Mouse (Mus musculus) neural tube, embryonic 14.5 days (tissue): ENCODE data around the gene H3f3b. TPM values are rescaled to one million over a fixed set of nuclear protein-coding genes. Genes with fewer than 3 reads are reported as not detected.

ENCODE experiments used
- ATAC-seq: fragments of 200-750 bp; cut with Nextera tagmentation; 2 replicates; pipeline ENCODE4 v1.8.0; 2017; ENCODE audit warnings: low read depth, mild to moderate bottlenecking, moderate TSS enrichment, moderate library complexity
- H3K27ac ChIP-seq: fragments of 300-500 bp; sonication (generic); 2 replicates; pipeline ENCODE4 v1.5.1; 2014; ENCODE audit warnings: low read depth, mild to moderate bottlenecking, control low read depth, low read length, moderate library complexity, mixed read lengths
- H3K27me3 ChIP-seq: fragments of 300-500 bp; sonication (generic); 2 replicates; pipeline ENCODE4 v1.6.1; 2014; ENCODE audit warnings: low read length; ENCODE audit not compliant: control insufficient read depth, insufficient read depth
- H3K36me3 ChIP-seq: fragments of 300-500 bp; sonication (generic); 2 replicates; pipeline ENCODE4 v1.6.1; 2014; ENCODE audit warnings: low read length, mixed read lengths; ENCODE audit not compliant: control insufficient read depth, insufficient read depth
- H3K4me1 ChIP-seq: fragments of 300-500 bp; sonication (generic); 2 replicates; pipeline ENCODE4 v1.6.1; 2014; ENCODE audit warnings: low read length; ENCODE audit not compliant: control insufficient read depth, insufficient read depth
- H3K4me2 ChIP-seq: fragments of 300-500 bp; sonication (generic); 2 replicates; pipeline ENCODE4 v1.6.1; 2014; ENCODE audit warnings: mild to moderate bottlenecking, low read depth, low read length, control low read depth
- H3K4me3 ChIP-seq: fragments of 300-500 bp; sonication (generic); 2 replicates; pipeline ENCODE4 v1.5.1; 2014; ENCODE audit warnings: low read depth, low read length, control low read depth, mixed read lengths
- H3K9ac ChIP-seq: fragments of 300-500 bp; sonication (generic); replicated peaks from 2 replicates; pipeline ENCODE4 v1.6.1; 2014; ENCODE audit warnings: low read depth, mild to moderate bottlenecking, control low read depth, low read length, mixed read lengths
- H3K9me3 ChIP-seq: fragments of 300-500 bp; sonication (generic); 2 replicates; pipeline ENCODE4 v1.6.1; 2016; ENCODE audit warnings: low read length; ENCODE audit not compliant: control insufficient read depth
- WGBS: fragments of 180-500 bp; shearing (Covaris S2); extraction: QIAGEN DNeasy Blood & Tissue Kit; methylation state at CpG from one replicate; pipeline ENCODE4 v1.1.7; 2014; 5-methylcytosine and 5-hydroxymethylcytosine counted together
- polyA plus RNA-seq: library from polyadenylated mRNA; unstranded; fragments of >200 nt; fragmentation: Nextera tagmentation; extraction: Ambion mirVana; gene quantifications from 2 replicates; pipeline ENCODE4 v1.2.1, GENCODE M21; 2014

The H3f3b gene
- 1,887 and 2,049 TPM in 2 replicates for polyA plus RNA-seq

- ATAC-seq = no peak
- Histone ChIP-seq H3K27me3 (no peaks in the 10 kb centered on the region), H3K36me3 (no peaks in the 10 kb centered on the region), H3K4me2 (no peak within 1 kb of the TSS), H3K4me1 (peaks cover 8% of the 10 kb centered on the region), H3K9ac (no peak within 1 kb of the TSS), H3K27ac (no peak within 1 kb of the TSS), H3K9me3 (no peaks in the 10 kb centered on the region), H3K4me3 (no peak within 1 kb of the TSS)
- 86% methylated on average over 4 of the region's 4 CpGs for WGBS
Observed at GRCm38 (mm10) chr11:116027756-116028155, at the start of gene H3f3b. Gene H3f3b (minus strand): TSS chr11:116027962.

DNA sequence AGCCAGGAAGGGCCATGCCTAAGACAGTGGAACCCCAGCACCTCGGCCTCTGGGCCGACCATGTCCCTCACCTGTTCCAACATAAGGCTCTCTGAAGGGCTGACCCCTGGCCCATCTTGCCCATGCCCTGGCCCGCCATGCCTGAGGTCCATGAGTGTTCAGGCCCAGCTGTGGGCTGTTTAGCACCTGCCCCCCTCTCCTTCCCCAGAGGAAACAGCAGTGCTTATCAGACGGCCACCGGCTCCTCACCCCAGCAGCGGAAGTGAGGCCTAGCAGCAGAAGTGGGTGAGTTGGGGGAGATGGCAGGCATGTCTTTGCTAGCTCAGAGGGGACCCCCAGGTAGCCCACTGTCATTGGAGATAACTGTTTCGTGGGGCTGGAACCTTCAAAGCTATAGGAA, 49.1 kb upstream of the H3f3b start:
- 90% methylated on average over 7 of the region's 7 CpGs for WGBS
- ATAC-seq = no peak

GRCm38 (mm10) chr11:116076266-116076540, 48.4 kb upstream of the H3f3b start:
- ATAC-seq = no peak
- Histone ChIP-seq H3K9ac (no peak overlapping the region), H3K9me3 (no peaks in the 10 kb centered on the region), H3K36me3 (peaks cover 19% of the 10 kb centered on the region), H3K4me1 (peaks cover 9% of the 10 kb centered on the region; the same call in 1 of the 2 replicates), H3K4me2 (no peak overlapping the region), H3K27me3 (no peaks in the 10 kb centered on the region), H3K4me3 (no peak overlapping the region), H3K27ac (no peak overlapping the region)
- WGBS = 85% methylated on average over 7 of the region's 7 CpGs

More for the DNA sequence above, 49.1 kb upstream of the H3f3b start:
- Histone ChIP-seq H3K9ac (no peak overlapping the region), H3K27me3 (no peaks in the 10 kb centered on the region), H3K4me2 (no peak overlapping the region), H3K4me3 (no peak overlapping the region), H3K27ac (no peak overlapping the region), H3K9me3 (no peaks in the 10 kb centered on the region), H3K36me3 (peaks cover 23% of the 10 kb centered on the region), H3K4me1 (peaks cover 9% of the 10 kb centered on the region; the same call in 1 of the 2 replicates)

DNA sequence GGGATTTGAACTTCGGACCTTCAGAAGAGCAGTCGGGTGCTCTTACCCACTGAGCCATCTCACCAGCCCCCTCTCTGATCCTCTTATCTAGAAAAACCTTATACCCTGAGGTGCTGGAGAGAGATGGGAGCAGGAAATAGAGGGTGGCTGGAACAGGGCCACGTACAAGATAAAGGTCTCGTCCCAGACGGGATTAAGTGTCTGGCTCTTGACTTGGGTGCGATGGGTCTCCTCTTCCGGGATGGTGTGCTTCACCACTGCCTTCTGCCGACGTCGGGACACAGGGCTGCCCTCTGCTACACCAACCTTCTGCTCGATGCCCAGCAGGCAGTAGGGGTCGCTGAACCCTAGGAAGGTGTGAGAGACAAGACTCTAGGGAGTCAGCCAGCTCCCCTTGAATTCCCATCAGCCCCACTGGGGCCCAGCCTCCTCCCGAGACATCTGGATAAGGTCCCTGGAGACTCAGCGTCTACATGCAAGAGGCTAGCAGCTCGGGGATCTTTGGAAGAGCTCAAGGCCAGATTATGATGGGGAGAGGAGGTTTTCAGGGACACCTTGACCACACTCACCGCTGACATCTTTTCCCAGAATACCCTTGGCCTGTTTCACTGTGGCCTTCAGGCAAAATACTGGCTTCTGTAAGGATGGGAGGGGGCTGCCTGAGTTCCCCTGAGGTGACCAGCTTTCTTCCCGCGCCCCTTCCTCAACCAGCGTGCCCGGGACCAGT, 47.9 kb upstream of the H3f3b start:
- Histone ChIP-seq H3K27ac (no peak overlapping the region), H3K27me3 (no peaks in the 10 kb centered on the region), H3K4me3 (no peak overlapping the region), H3K4me2 (no peak overlapping the region), H3K4me1 (peaks cover 9% of the 10 kb centered on the region; the same call in 1 of the 2 replicates), H3K9ac (no peak overlapping the region), H3K36me3 (peaks cover 15% of the 10 kb centered on the region), H3K9me3 (no peaks in the 10 kb centered on the region)
- 66% methylated on average over 19 of the region's 20 CpGs for WGBS
- ATAC-seq = no peak

DNA sequence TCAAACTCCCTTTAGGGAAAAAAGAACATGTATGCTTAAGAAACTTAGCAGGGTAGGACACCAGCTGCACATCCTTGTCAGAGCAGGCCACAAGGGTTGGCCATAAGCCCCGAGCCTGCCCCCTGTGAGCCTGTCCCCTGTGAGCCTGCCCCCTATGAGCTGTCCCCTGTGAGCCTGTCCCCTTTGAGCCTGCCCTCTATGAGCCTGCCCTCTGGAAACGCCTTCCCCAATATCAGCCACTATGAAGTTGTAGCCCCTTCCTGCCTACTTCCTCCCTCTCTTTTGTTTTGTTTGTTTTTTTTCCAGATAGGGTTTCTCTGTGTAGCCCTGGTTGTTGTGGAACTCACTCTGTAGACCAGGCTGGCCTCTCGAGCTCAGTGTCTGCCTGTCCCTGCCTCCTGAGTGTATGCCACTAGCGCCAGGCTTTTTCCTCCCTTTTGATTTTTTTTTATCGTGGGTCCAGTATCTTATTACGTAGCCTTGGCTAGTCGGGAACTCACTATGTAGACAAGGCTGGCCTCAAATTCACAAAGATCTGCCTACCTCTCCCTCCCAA, 46.8 kb upstream of the H3f3b start:
- 68% methylated on average over 7 of the region's 7 CpGs for WGBS
- Histone ChIP-seq H3K36me3 (peaks cover 5% of the 10 kb centered on the region; the same call in 1 of the 2 replicates), H3K27ac (no peak overlapping the region), H3K9ac (no peak overlapping the region), H3K4me1 (peaks cover 9% of the 10 kb centered on the region; the same call in 1 of the 2 replicates), H3K4me2 (no peak overlapping the region), H3K27me3 (no peaks in the 10 kb centered on the region), H3K4me3 (no peak overlapping the region), H3K9me3 (no peaks in the 10 kb centered on the region)
- no peak for ATAC-seq

GRCm38 (mm10) chr11:116072608-116073007, 44.8 kb upstream of the H3f3b start:
- Histone ChIP-seq H3K27ac (no peak overlapping the region), H3K36me3 (no peaks in the 10 kb centered on the region), H3K9me3 (no peaks in the 10 kb centered on the region), H3K4me1 (no peaks in the 10 kb centered on the region), H3K27me3 (no peaks in the 10 kb centered on the region), H3K4me2 (no peak overlapping the region), H3K9ac (no peak overlapping the region), H3K4me3 (no peak overlapping the region)
- WGBS = 86% methylated on average over 3 of the region's 3 CpGs
- ATAC-seq = no peak

DNA sequence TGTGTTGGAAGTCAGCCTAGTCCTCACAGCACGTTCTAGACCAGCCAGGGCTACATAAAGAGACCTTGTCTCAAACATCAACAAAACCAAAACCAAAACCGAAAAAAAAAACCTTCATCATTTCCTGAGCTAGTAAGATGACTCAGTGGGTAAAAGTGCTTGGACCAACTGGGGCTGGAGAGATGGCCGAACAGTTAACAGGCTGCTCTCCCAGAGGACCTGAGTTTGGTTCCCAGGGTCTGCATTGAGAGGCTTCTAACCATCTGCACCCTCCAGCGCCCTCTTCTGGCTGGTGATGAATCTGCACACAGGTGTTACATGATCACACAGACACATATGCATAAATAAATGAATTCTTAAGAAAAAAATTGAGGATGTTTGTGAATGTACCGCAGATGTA, 43.7 kb upstream of the H3f3b start:
- Histone ChIP-seq H3K36me3 (no peaks in the 10 kb centered on the region), H3K4me1 (no peaks in the 10 kb centered on the region), H3K27me3 (no peaks in the 10 kb centered on the region), H3K27ac (no peak overlapping the region), H3K4me2 (no peak overlapping the region), H3K9ac (no peak overlapping the region), H3K4me3 (no peak overlapping the region), H3K9me3 (no peaks in the 10 kb centered on the region)
- no peak for ATAC-seq
- WGBS = 69% methylated on average over 5 of the region's 5 CpGs

- H3K27ac ChIP-seq = no peak overlapping the region
- no peak overlapping the region for H3K4me3 ChIP-seq
- no peak overlapping the region for H3K9ac ChIP-seq
- H3K4me1 ChIP-seq = no peaks in the 10 kb centered on the region
- no peak for ATAC-seq
- no peaks in the 10 kb centered on the region for H3K27me3 ChIP-seq
- no peak overlapping the region for H3K4me2 ChIP-seq
- no peaks in the 10 kb centered on the region for H3K9me3 ChIP-seq
- 89% methylated on average over 12 of the region's 12 CpGs for WGBS
- peaks cover 14% of the 10 kb centered on the region for H3K36me3 ChIP-seq
Observed at GRCm38 (mm10) chr11:116065345-116065744, 37.6 kb upstream of the H3f3b start.

GRCm38 (mm10) chr11:116064187-116064867, 36.6 kb upstream of the H3f3b start:
- Histone ChIP-seq H3K4me3 (no peak overlapping the region), H3K9me3 (no peaks in the 10 kb centered on the region), H3K9ac (no peak overlapping the region), H3K4me1 (no peaks in the 10 kb centered on the region), H3K27me3 (no peaks in the 10 kb centered on the region), H3K4me2 (no peak overlapping the region), H3K36me3 (peaks cover 24% of the 10 kb centered on the region), H3K27ac (no peak overlapping the region)
- 65% methylated on average over 23 of the region's 23 CpGs for WGBS
- ATAC-seq = no peak
